Mouse (Mus musculus) Muller cell, postnatal 12 days (primary cell): ENCODE measurements around the gene Serp2.

ENCODE experiments used
- DNase-seq: peaks from one replicate; pipeline ENCODE4 v3.0.0-alpha.2; 2015; ENCODE audit errors: inconsistent ontology term

Serp2 gene

DNA sequence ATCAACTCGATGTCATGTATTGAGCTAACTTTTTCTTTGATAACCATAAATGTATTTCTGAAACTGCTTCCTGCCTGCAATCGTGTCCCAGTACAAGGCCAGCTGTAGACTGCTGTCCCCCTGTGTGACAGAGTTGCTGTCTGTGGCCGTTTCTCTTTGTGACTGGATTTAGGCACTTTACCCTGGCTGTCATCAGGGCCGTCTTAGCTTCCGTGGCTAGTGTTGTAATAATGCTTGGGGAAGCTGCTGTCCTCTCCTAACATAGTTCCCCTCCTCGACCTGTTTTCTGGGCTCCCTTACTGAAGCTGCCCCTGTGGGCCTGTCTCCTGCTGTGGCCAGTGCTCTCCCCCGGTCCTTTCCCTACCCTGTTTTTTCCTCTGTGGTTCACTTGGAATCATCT lies 58.5 kb downstream of the Serp2 start:
- DNase-seq: no peak

DNA sequence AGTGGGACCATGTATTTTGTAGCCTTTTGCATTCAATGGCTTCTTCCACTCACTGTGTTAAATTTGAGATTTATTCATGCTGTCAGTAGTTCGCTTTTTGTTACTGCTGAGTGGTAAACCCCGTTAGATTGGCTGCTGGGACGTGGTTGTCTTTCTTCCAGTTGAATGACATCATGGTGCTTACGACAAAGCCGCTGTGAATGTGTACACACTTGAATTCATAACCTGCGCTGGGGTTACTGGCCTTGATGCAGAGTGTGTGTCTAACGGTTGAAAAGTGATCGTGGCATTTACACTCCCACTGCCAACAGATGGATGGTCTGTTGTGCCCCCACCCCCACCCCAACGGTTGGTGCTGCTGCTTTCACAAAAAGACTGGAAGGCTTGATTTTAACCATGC lies 59.5 kb downstream of the Serp2 start:
- DNase-seq: no peak

DNA sequence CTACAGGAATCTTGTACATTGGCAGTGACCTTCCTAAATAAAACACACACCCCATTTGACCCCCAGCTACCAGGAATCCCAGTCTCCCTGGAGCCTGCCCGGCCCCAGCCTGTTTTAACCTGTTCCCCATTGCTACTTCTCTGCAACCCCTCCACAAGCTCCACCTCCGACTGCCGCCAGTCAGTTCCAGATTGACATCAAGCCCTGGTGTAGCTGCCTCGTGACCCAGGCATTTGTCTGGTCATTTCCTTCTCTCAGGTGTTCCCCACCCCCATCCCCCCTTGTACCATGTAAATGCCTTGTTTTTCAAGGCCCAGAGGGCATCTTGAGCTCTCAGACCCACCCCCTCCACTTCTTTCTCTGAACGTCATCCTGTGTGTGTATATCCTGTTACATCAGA lies 61.7 kb downstream of the Serp2 start:
- DNase-seq: no peak

DNA sequence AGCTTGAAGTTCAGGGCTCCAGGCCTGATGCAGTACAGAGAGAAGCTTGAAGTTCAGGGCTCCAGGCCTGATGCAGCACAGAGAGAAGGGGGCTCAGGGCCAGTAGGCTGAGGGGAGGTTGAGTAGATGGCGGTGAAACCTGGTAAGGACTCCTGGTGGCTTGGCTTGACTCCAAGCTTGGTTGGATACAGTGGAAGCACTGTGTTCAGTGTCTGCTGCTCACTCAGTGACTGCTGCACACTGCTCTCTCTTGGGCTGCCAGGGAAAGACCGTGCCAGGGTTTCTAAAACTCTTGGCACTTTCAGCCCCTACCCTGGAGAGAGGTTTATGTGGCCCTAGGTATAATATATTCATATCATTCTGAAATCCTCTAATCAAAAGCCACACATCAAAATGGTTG lies 67.6 kb downstream of the Serp2 start:
- no peak for DNase-seq

DNA sequence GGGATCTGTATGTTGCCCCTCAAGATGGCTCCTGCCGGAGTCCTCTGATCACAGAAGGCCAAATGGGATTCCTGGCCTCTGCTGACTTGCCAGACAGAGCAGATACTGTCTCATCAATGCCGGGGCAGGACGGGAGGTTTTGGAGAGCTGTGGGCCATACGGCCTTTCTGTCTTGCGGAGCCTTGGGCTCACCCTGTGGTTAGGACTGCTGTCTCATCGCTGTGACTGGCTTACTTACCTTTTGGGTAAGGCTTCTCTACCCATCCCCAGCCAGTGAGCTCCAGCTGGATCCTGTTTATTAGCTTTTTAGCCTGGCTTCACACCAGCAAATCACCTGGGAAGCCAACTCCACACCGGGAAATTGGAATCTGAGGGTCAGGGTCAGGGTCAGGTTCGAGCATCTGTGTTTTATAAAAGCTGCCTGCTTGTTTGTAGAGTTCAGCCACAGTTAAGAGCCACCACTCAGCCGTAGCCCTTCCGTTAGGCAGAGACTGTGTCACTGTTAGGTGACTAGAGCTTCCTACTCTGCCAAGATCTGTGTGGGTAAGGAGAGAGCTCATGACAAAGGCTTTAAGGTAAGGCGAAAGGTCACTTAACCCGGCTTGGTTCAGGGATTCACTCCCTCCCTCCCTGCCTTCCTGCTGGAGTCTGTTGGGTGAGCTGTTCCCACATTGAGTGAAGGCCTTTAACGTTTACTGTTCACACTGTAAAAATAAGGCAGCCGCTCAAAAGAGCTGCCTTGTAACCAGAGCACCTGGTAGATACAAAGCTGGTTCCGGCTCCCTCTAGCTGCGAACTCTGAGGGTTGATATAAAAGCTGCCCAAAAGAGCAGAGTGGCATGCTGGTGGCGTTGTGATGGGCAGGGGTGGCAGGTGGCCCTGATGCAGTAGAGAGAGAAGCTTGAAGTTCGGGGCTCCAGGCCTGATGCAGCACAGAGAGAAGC lies 68.3 kb downstream of the Serp2 start:
- no peak for DNase-seq

DNA sequence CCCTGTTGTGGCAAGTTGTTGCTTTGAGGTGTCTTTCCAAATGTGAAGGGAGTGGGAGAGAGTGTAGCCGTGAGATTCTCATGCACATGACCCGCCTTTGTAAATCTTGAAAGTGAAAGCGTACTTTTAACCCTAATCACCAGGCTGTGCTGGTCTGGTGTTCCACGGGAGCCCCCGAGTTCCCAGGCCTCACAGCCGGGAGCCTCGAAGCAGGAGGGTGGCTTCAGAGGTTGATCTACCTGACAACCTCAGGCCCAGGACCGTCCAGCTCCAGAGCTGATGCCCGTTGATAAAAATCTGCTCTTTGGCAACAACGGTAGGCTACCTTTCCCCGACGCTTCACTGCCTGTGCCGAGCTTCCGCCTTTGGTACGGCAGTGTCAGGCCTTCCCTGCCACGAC lies 69.1 kb downstream of the Serp2 start:
- DNase-seq: no peak

DNA sequence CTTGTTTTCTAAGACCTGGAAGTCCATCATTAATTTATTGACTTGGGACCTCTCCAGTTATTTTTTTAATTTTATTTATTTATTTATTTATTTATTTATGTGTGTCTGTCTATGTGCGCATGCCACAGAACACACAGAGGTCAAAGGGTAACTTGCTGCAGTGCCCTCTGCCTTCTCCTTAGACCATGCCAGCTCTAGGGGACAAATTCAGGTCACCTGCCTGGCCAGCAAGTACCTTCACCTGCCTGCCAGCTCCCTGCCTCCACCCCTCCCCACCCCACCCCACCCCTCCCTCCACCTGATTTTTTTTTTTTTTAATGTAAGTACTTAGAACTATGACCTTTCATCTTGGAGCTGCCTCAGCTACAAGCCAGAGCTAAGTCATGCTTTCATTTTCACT lies 73.0 kb downstream of the Serp2 start:
- no peak for DNase-seq
